Mouse (Mus musculus) ES-Bruce4 (cell line): ENCODE data around the gene Mylk. TPM values are rescaled to one million over a fixed set of nuclear protein-coding genes. Genes with fewer than 3 reads are reported as not detected.

Experiments used
- H3K27ac ChIP-seq: 2 replicates; pipeline ENCODE4 v1.5.1; 2012; ENCODE audit warnings: low read length, inconsistent platforms; ENCODE audit not compliant: insufficient read depth
- H3K27me3 ChIP-seq: 2 replicates; pipeline ENCODE4 v1.6.1; 2012; ENCODE audit warnings: mild to moderate bottlenecking, low read length, inconsistent platforms; ENCODE audit not compliant: control insufficient read depth, poor library complexity, insufficient read depth, severe bottlenecking
- H3K36me3 ChIP-seq: 2 replicates; pipeline ENCODE4 v1.6.1; 2012; ENCODE audit warnings: inconsistent platforms, mild to moderate bottlenecking, low read length, moderate library complexity; ENCODE audit not compliant: control insufficient read depth, poor library complexity, insufficient read depth, severe bottlenecking
- H3K4me1 ChIP-seq: one replicate; pipeline ENCODE4 v1.8.1; 2011; ENCODE audit warnings: low read length; ENCODE audit not compliant: control insufficient read depth, insufficient read depth
- H3K4me3 ChIP-seq: 2 replicates; pipeline ENCODE4 v1.5.1; 2011; ENCODE audit warnings: low read depth, mild to moderate bottlenecking, low read length
- H3K9ac ChIP-seq: 2 replicates; pipeline ENCODE4 v1.6.1; 2012; ENCODE audit warnings: low read depth, mild to moderate bottlenecking, inconsistent platforms; ENCODE audit not compliant: poor library complexity, severe bottlenecking
- H3K9me3 ChIP-seq: replicated peaks from 2 replicates; pipeline ENCODE4 v1.6.1; 2012; ENCODE audit warnings: mild to moderate bottlenecking, low read length, inconsistent platforms; ENCODE audit not compliant: control insufficient read depth, poor library complexity, insufficient read depth, severe bottlenecking
- CTCF ChIP-seq: IDR thresholded peaks from one replicate; pipeline ENCODE4 v1.8.1; 2011; ENCODE audit warnings: low read depth, low read length
- EP300 ChIP-seq: IDR thresholded peaks from 2 replicates; pipeline ENCODE4 v1.6.1; 2011; ENCODE audit warnings: low read depth, low read length; ENCODE audit not compliant: insufficient read depth
- POLR2A ChIP-seq: IDR thresholded peaks from one replicate; pipeline ENCODE4 v1.8.1; 2011; ENCODE audit warnings: low read length; ENCODE audit not compliant: insufficient read depth
- polyA plus RNA-seq: library from polyadenylated mRNA; stranded (reverse); fragments of >200 nt; gene quantifications from 2 replicates; pipeline ENCODE4 v1.2.4, GENCODE M21; 2011; ENCODE audit warnings: low read depth; ENCODE audit not compliant: missing spikeins, insufficient read depth, insufficient read length

Mylk gene
- polyA plus RNA-seq, 1 experiment, result 1.4 TPM

DNA sequence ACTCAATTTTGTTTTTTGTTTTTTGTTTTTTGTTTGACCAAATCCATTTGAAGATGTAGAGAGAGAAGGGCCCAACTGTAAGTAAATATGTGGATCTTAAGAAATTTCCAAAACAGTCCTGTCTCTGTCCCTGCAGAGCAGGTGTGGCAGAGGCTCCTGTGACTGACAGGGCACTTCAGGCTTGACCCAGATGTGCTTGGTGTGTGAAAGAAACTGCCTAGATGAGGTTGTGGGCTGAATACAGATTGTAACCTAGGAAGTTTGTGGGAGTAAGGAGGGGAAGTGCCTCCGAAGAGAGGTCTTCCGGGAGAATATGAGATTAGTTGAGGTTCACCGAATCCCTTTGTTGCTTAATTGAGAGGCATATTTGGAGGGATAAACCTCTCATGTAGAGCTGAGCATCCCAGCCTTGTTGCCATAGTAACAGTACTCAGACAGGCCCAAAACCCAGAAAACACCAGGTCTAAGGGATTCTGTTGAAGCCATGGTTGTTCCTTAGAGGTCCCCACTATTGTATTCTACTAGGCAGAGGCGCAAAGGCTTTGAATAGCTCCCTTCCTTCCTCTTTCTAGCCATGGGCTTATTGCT lies 27.5 kb downstream of the Mylk start:
- Histone ChIP-seq H3K36me3 (no peaks in the 10 kb centered on the region), H3K27ac (no peak overlapping the region), H3K9me3 (no peaks in the 10 kb centered on the region), H3K27me3 (no peaks in the 10 kb centered on the region), H3K4me3 (no peak overlapping the region), H3K4me1 (no peaks in the 10 kb centered on the region), H3K9ac (no peak overlapping the region)
- TF ChIP-seq EP300, result no peak
- TF ChIP-seq POLR2A, result no peak
- no peak for TF ChIP-seq CTCF

DNA sequence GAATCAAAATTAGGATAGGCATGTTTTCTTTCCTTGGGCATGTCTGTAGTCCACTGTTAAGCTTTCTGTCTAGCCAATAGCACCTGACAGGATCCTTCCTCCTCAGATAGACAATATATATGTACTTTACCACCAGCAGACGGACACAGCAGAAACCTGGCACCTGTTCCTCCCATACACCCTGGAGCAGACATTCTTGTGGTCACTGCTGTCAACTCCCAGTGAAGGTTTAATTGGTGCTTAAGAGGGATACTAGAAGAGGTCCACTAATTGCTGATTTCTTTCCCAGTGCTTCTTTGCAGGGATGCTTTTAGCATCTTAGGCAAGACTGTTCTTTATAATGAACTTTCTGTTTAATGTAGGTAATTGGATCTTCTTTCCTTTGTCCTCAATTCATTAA lies 37.4 kb downstream of the Mylk start:
- Histone ChIP-seq H3K36me3 (no peaks in the 10 kb centered on the region), H3K9me3 (no peaks in the 10 kb centered on the region), H3K4me1 (no peaks in the 10 kb centered on the region), H3K27me3 (no peaks in the 10 kb centered on the region), H3K27ac (no peak overlapping the region), H3K4me3 (no peak overlapping the region), H3K9ac (no peak overlapping the region)
- no peak for TF ChIP-seq EP300
- TF ChIP-seq POLR2A, result no peak
- no peak for TF ChIP-seq CTCF

DNA sequence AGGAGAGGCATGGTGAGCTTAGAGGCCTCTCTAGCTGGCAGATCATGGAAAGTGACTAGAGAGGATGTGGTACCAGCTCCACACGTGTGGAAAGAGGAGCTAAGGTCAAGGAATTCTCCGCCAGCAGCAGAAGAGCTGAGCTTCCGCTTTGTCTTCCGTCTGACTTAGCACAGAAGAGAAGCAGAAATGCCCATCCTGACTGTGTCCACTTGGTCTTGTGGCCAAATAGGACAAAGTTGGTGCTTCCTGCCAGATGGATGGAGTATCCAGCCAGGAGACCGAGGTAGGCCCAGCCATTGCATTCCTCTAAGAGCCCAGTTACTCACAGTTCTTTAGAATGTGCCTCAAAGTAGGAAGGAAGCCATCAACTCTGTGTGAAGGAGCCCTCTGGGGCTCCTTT lies 38.5 kb downstream of the Mylk start:
- Histone ChIP-seq H3K4me1 (no peaks in the 10 kb centered on the region), H3K27me3 (no peaks in the 10 kb centered on the region), H3K9ac (no peak overlapping the region), H3K9me3 (no peaks in the 10 kb centered on the region), H3K4me3 (no peak overlapping the region), H3K27ac (no peak overlapping the region), H3K36me3 (no peaks in the 10 kb centered on the region)
- TF ChIP-seq POLR2A, result no peak
- no peak for TF ChIP-seq EP300
- no peak for TF ChIP-seq CTCF

DNA sequence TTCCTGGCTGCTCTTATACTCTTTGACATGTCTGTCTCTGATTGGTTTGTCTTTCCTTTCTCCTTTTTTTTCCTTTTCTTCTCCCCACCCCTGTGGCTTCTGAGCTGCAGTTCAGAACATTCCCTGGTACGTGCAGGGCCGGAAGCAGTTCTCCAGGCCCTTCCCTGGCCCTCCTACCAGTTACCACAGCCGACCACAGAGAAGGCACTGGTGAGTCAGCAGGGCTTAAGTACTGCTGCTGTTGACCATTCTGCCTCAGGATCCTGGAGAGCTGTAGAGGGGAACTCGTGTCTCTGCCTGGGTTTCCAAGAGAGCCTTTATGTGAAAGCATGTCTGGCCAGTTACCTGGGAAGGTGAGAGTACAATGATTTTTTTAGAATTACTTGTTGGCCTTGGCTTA lies 39.7 kb downstream of the Mylk start:
- H3K9ac ChIP-seq, result no peak overlapping the region
- no peak overlapping the region for H3K27ac ChIP-seq
- TF ChIP-seq CTCF (no peak), EP300 (no peak), POLR2A (no peak)

DNA sequence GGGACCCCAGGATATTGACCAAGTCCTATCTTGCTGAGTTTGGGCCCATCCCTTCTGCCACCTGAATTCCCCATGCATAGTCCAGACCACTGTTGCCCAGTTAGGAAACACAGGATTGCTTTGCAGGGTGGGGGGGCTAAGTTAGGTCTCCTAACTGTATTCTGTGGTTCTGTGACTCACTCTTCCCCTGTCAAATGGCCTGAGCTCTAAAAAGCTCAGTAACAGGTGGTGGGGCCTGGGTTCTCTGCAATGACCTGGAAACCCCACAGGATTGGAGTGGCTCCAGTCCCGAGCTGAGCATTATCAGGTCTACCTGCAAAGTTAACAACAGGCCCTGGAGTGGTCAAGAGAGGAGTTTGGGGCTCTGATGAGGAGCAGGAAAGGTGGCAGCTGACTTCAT lies 47.5 kb downstream of the Mylk start:
- H3K4me3 ChIP-seq, result no peak overlapping the region
- H3K9me3 ChIP-seq, result no peaks in the 10 kb centered on the region
- H3K9ac ChIP-seq, result no peak overlapping the region
- H3K4me1 ChIP-seq, result no peaks in the 10 kb centered on the region
- H3K27ac ChIP-seq, result no peak overlapping the region
- no peaks in the 10 kb centered on the region for H3K36me3 ChIP-seq
- H3K27me3 ChIP-seq, result no peaks in the 10 kb centered on the region; the same call in 1 of the 2 replicates
- TF ChIP-seq POLR2A (no peak), EP300 (no peak), CTCF (no peak)

More for the DNA sequence above, 39.7 kb downstream of the Mylk start:
- Histone ChIP-seq H3K4me1 (no peaks in the 10 kb centered on the region), H3K36me3 (no peaks in the 10 kb centered on the region), H3K27me3 (no peaks in the 10 kb centered on the region; the same call in 1 of the 2 replicates), H3K9me3 (no peaks in the 10 kb centered on the region), H3K4me3 (no peak overlapping the region)

DNA sequence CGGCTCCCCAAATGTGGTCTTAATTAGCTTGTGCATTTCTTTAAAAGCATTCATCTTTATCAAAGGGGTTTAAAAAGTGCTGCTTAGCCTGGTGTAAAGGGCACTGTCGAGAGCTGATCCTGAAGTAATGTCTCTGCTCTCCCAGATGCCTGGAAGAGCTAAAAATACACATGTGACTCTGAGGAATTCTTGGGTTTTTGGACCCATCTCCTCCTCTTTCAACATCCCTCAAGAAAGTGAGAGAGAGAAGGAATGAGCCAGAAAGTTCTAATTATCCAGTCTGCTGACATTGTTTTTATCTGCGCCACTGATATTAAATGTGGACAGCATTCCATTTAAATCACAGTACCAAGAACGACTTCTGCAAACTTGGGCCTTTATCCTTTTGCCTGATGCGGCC lies 48.0 kb downstream of the Mylk start:
- Histone ChIP-seq H3K9ac (no peak overlapping the region), H3K4me1 (no peaks in the 10 kb centered on the region), H3K9me3 (no peaks in the 10 kb centered on the region), H3K27me3 (no peaks in the 10 kb centered on the region; the same call in 1 of the 2 replicates), H3K36me3 (no peaks in the 10 kb centered on the region), H3K27ac (no peak overlapping the region), H3K4me3 (no peak overlapping the region)
- TF ChIP-seq POLR2A (no peak), EP300 (no peak), CTCF (no peak)

DNA sequence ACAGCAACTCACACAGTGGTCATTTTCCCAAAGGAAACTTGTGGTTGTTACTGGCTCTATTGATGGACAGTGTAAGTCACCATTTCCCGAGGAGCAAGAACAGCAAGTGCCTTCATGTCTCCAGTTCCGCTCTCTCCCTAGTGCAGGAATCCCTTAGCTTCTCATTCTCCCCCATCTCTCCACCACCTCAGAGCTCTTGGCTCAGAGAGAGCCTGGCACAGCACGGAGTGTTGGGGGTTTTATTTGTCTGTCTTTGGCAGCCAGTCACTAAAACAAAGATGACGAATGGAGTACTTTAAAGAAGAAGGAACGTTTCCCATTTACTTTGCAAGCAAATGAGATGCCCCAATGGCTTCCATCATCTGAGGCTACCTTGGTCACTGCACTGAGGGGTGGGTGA lies 56.2 kb downstream of the Mylk start:
- Histone ChIP-seq H3K9ac (no peak overlapping the region), H3K27me3 (no peaks in the 10 kb centered on the region), H3K9me3 (no peaks in the 10 kb centered on the region), H3K4me3 (no peak overlapping the region), H3K4me1 (no peaks in the 10 kb centered on the region), H3K36me3 (no peaks in the 10 kb centered on the region), H3K27ac (no peak overlapping the region)
- TF ChIP-seq POLR2A (no peak), CTCF (no peak), EP300 (no peak)
